Mouse (Mus musculus) neural tube, embryonic 13.5 days (tissue): ENCODE data around the gene St3gal3. TPM values are rescaled to one million over a fixed set of nuclear protein-coding genes. Genes with fewer than 3 reads are reported as not detected.

Experiments used
- ATAC-seq: fragments of 200-750 bp; cut with Nextera tagmentation; 2 replicates; pipeline ENCODE4 v1.8.0; 2017; ENCODE audit warnings: low read depth, mild to moderate bottlenecking, moderate TSS enrichment, moderate library complexity
- H3K27ac ChIP-seq: fragments of 300-500 bp; sonication (generic); replicated peaks from 2 replicates; pipeline ENCODE4 v1.5.1; 2015; ENCODE audit warnings: moderate library complexity, mild to moderate bottlenecking, inconsistent platforms
- H3K27me3 ChIP-seq: fragments of 300-500 bp; sonication (generic); 2 replicates; pipeline ENCODE4 v1.6.1; 2015; ENCODE audit warnings: mild to moderate bottlenecking, inconsistent platforms
- H3K36me3 ChIP-seq: fragments of 300-500 bp; sonication (generic); 2 replicates; pipeline ENCODE4 v1.6.1; 2015; ENCODE audit warnings: mild to moderate bottlenecking, inconsistent platforms
- H3K4me1 ChIP-seq: fragments of 300-500 bp; sonication (generic); replicated peaks from 2 replicates; pipeline ENCODE4 v1.6.1; 2015; ENCODE audit warnings: inconsistent platforms
- H3K4me2 ChIP-seq: fragments of 300-500 bp; sonication (generic); 2 replicates; pipeline ENCODE4 v1.6.1; 2015; ENCODE audit warnings: inconsistent platforms, mild to moderate bottlenecking, moderate library complexity
- H3K4me3 ChIP-seq: fragments of 300-500 bp; sonication (generic); 2 replicates; pipeline ENCODE4 v1.5.1; 2015; ENCODE audit warnings: mild to moderate bottlenecking, inconsistent platforms
- H3K9ac ChIP-seq: fragments of 300-500 bp; sonication (generic); 2 replicates; pipeline ENCODE4 v1.6.1; 2015; ENCODE audit warnings: moderate library complexity, mild to moderate bottlenecking, inconsistent platforms
- H3K9me3 ChIP-seq: fragments of 300-500 bp; sonication (generic); 2 replicates; pipeline ENCODE4 v1.6.1; 2016; ENCODE audit warnings: inconsistent platforms
- WGBS: fragments of 180-500 bp; shearing (Covaris S2); methylation state at CpG from one replicate; pipeline ENCODE4 v1.1.7; 2015; 5-methylcytosine and 5-hydroxymethylcytosine counted together
- polyA plus RNA-seq: library from polyadenylated mRNA; unstranded; fragments of >200 nt; fragmentation: Nextera tagmentation; extraction: Ambion mirVana; gene quantifications from 2 replicates; pipeline ENCODE4 v1.2.1, GENCODE M21; 2015

The St3gal3 gene
- polyA plus RNA-seq, 1 experiment from 2014 or later, result 12.2 TPM

GRCm38 (mm10) chr4:117964346-117965025 is 170.2 kb downstream of the St3gal3 start:
- WGBS, result 85% methylated on average over 14 of the region's 14 CpGs

DNA sequence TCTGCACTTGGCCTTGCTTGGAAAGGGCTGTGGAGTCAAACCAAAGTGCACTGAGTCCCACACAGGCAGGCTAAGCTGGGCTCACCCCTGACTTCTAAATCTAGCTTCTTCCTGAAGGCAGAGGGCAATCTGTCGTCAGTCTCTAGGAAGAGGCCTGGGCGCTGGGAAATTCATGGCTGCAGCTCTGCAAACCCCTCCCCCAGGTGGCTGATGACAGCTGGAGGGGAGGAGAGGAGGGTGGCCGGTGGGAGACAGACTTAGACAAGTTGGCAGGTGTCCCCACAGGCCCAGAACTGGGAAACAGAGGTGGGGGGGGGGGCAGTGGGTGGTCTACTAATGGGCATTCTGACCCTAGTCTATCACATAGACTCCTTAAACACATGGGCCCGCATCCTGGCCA is 177.2 kb downstream of the St3gal3 start:
- 62% methylated on average over 4 of the region's 4 CpGs for WGBS
- no peak overlapping the region for H3K4me2 ChIP-seq
- no peak for ATAC-seq

More at GRCm38 (mm10) chr4:117964346-117965025, 170.2 kb downstream of the St3gal3 start:
- Histone ChIP-seq H3K4me2 (no peak overlapping the region), H3K9me3 (no peaks in the 10 kb centered on the region), H3K27me3 (no peaks in the 10 kb centered on the region), H3K4me3 (no peak overlapping the region), H3K36me3 (peaks cover 18% of the 10 kb centered on the region), H3K4me1 (no peaks in the 10 kb centered on the region), H3K27ac (no peak overlapping the region), H3K9ac (no peak overlapping the region)
- ATAC-seq, result no peak

GRCm38 (mm10) chr4:117947493-117947892 is 187.2 kb downstream of the St3gal3 start:
- Histone ChIP-seq H3K9me3 (no peaks in the 10 kb centered on the region), H3K9ac (no peak overlapping the region), H3K27me3 (no peaks in the 10 kb centered on the region), H3K4me3 (no peak overlapping the region), H3K36me3 (peaks cover 14% of the 10 kb centered on the region), H3K27ac (no peak overlapping the region), H3K4me1 (peaks cover 12% of the 10 kb centered on the region), H3K4me2 (no peak overlapping the region)
- no peak for ATAC-seq
- WGBS, result 91% methylated on average over 7 of the region's 7 CpGs

More for the DNA sequence above, 177.2 kb downstream of the St3gal3 start:
- H3K27ac ChIP-seq, result no peak overlapping the region
- H3K4me3 ChIP-seq, result no peak overlapping the region
- H3K9ac ChIP-seq, result no peak overlapping the region
- H3K9me3 ChIP-seq, result no peaks in the 10 kb centered on the region
- H3K36me3 ChIP-seq, result peaks cover 47% of the 10 kb centered on the region
- H3K27me3 ChIP-seq, result no peaks in the 10 kb centered on the region
- 0 out of 2 replicates have a peak, but pooled peaks cover 4% of the 10 kb centered on the region for H3K4me1 ChIP-seq

- 90% methylated on average over 11 of the region's 11 CpGs for WGBS
- H3K27ac ChIP-seq, result no peak overlapping the region
- no peaks in the 10 kb centered on the region for H3K27me3 ChIP-seq
- peaks cover 13% of the 10 kb centered on the region for H3K4me1 ChIP-seq
- H3K4me3 ChIP-seq, result no peak overlapping the region
- no peak overlapping the region for H3K4me2 ChIP-seq
- 0 out of 2 replicates have a peak, but pooled peaks cover 10% of the 10 kb centered on the region for H3K36me3 ChIP-seq
- no peak overlapping the region for H3K9ac ChIP-seq
- H3K9me3 ChIP-seq, result no peaks in the 10 kb centered on the region
- no peak for ATAC-seq
Measured at GRCm38 (mm10) chr4:117946639-117947305, 187.9 kb downstream of the St3gal3 start.

DNA sequence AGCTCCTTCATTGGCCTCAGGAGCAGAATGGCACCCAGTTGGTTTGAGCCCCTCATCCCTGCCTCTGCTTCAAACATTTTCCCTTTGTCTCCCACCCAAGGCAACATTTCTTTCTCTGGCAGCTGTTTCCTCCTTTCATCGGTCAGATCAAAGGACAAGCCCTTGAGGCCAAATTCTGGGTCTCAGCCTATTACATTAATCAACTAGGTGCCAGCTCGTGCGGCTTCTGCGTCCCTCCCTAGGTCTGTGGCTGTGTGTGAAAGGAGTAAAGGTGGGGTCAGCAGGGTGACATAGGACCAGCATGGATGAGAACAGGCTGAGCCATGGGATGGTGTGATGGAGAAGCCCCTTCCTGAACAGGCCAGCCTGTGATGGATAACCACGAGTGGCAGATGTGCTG is 191.4 kb downstream of the St3gal3 start:
- no peak overlapping the region for H3K27ac ChIP-seq
- H3K4me1 ChIP-seq, result peaks cover 13% of the 10 kb centered on the region
- no peak for ATAC-seq
- 8% methylated on average over 5 of the region's 5 CpGs for WGBS
- no peak overlapping the region for H3K4me2 ChIP-seq
- H3K9ac ChIP-seq, result no peak overlapping the region
- peaks cover 15% of the 10 kb centered on the region; the same call in 1 of the 2 replicates for H3K36me3 ChIP-seq
- H3K9me3 ChIP-seq, result no peaks in the 10 kb centered on the region
- H3K27me3 ChIP-seq, result no peaks in the 10 kb centered on the region
- no peak overlapping the region for H3K4me3 ChIP-seq

- no peak overlapping the region for H3K9ac ChIP-seq
- no peak overlapping the region for H3K27ac ChIP-seq
- no peaks in the 10 kb centered on the region for H3K9me3 ChIP-seq
- H3K36me3 ChIP-seq, result peaks cover 28% of the 10 kb centered on the region
- H3K4me1 ChIP-seq, result no peaks in the 10 kb centered on the region
- ATAC-seq, result no peak
- no peak overlapping the region for H3K4me3 ChIP-seq
- WGBS, result 93% methylated on average over 5 of the region's 5 CpGs
- H3K27me3 ChIP-seq, result no peaks in the 10 kb centered on the region
- no peak overlapping the region for H3K4me2 ChIP-seq
Measured at GRCm38 (mm10) chr4:117936964-117937363, 197.8 kb downstream of the St3gal3 start.

DNA sequence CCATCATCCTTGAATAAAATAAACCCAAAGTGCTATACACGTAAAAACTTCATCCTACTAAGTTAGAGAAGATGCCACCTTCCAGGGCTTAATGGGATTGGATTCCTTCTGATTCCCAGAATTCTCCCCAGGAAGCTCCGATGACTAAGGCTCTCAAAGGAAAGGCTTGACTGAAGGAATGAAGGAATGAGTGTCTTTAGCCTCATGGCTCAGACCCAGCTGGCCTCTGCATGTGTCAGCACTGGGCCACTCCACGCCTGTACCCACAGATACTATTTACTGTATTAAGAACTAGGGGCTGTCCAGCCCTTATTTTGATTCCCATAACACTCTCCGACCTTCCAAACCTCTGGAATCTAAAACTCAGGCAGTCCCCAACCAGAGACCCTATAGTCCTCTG is 200.6 kb downstream of the St3gal3 start:
- 86% methylated on average over 4 of the region's 4 CpGs for WGBS
- no peak overlapping the region for H3K4me3 ChIP-seq
- no peak for ATAC-seq

DNA sequence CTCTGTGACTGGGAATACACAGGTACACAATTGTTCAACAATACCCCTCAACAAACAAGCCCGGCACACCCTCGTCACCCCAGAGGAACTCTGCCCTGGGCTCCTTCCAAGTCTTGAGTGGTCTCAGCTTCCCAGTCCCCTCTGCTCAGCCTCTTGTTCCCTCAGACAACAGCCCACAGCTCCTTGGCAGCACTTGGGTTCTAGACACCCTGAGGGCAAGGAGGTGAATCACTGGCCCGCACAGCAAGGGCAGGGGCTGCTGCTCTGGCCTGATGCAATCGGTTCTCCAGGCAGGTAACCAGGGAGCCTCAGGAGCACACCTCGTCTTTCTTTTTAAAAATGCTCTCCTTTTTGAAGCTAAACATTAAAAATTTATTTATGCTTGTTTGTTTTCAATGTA is 201.5 kb downstream of the St3gal3 start:
- ATAC-seq, result no peak

More for the DNA sequence above, 200.6 kb downstream of the St3gal3 start:
- H3K36me3 ChIP-seq, result peaks cover 19% of the 10 kb centered on the region
- H3K4me2 ChIP-seq, result no peak overlapping the region
- no peaks in the 10 kb centered on the region for H3K9me3 ChIP-seq
- H3K9ac ChIP-seq, result no peak overlapping the region
- H3K4me1 ChIP-seq, result peaks cover 9% of the 10 kb centered on the region
- H3K27me3 ChIP-seq, result peaks cover 16% of the 10 kb centered on the region
- no peak overlapping the region for H3K27ac ChIP-seq

GRCm38 (mm10) chr4:117929391-117929881 is 205.3 kb downstream of the St3gal3 start, which contains the start of gene Artn:
Gene Artn (minus strand): TSS chr4:117929763.
- Histone ChIP-seq H3K36me3 (peaks cover 10% of the 10 kb centered on the region), H3K27me3 (peaks cover 61% of the 10 kb centered on the region), H3K4me2 (peak within 1 kb of the TSS; percentile 57), H3K27ac (no peak within 1 kb of the TSS), H3K4me1 (peaks cover 38% of the 10 kb centered on the region), H3K4me3 (peak within 1 kb of the TSS; percentile 30), H3K9me3 (no peaks in the 10 kb centered on the region), H3K9ac (peak within 1 kb of the TSS; percentile 41)
- WGBS, result under 1% methylated on average over 33 of the region's 33 CpGs
- ATAC-seq, result no peak

More for the DNA sequence above, 201.5 kb downstream of the St3gal3 start:
- no peak overlapping the region for H3K27ac ChIP-seq
- peaks cover 25% of the 10 kb centered on the region for H3K27me3 ChIP-seq
- no peak overlapping the region for H3K9ac ChIP-seq
- H3K4me3 ChIP-seq, result no peak overlapping the region
- peaks cover 17% of the 10 kb centered on the region for H3K4me1 ChIP-seq
- peaks cover 19% of the 10 kb centered on the region for H3K36me3 ChIP-seq
- H3K9me3 ChIP-seq, result no peaks in the 10 kb centered on the region
- H3K4me2 ChIP-seq, result no peak overlapping the region
- WGBS, result 89% methylated on average over 5 of the region's 5 CpGs

GRCm38 (mm10) chr4:117928699-117929241 is 205.9 kb downstream of the St3gal3 start:
- peaks cover 10% of the 10 kb centered on the region for H3K36me3 ChIP-seq
- no peaks in the 10 kb centered on the region for H3K9me3 ChIP-seq
- H3K9ac ChIP-seq, result peak overlapping the region; percentile 41; the same call in 1 of the 2 replicates
- peak overlapping the region; percentile 30 for H3K4me3 ChIP-seq
- H3K27me3 ChIP-seq, result peaks cover 67% of the 10 kb centered on the region
- ATAC-seq, result no peak
- WGBS, result 6% methylated on average over 13 of the region's 13 CpGs
- H3K27ac ChIP-seq, result no peak overlapping the region
- peaks cover 38% of the 10 kb centered on the region for H3K4me1 ChIP-seq
- H3K4me2 ChIP-seq, result peak overlapping the region; percentile 57

- no peak overlapping the region for H3K4me3 ChIP-seq
- 9% methylated on average over 6 of the region's 6 CpGs for WGBS
- H3K27ac ChIP-seq, result no peak overlapping the region
- H3K36me3 ChIP-seq, result peaks cover 10% of the 10 kb centered on the region
- peaks cover 67% of the 10 kb centered on the region for H3K27me3 ChIP-seq
- peak; percentile 32 for ATAC-seq
- 0 out of 2 replicates have a peak overlapping the region, but pooled peaks have one; percentile 57 for H3K4me2 ChIP-seq
- H3K9me3 ChIP-seq, result no peaks in the 10 kb centered on the region
- H3K4me1 ChIP-seq, result peaks cover 38% of the 10 kb centered on the region
- no peak overlapping the region for H3K9ac ChIP-seq
Measured at GRCm38 (mm10) chr4:117928234-117928633, 206.5 kb downstream of the St3gal3 start.
